Mouse (Mus musculus): Measurements from ENCODE around the gene Rps12-ps3.

Gene Rps12-ps3

DNA sequence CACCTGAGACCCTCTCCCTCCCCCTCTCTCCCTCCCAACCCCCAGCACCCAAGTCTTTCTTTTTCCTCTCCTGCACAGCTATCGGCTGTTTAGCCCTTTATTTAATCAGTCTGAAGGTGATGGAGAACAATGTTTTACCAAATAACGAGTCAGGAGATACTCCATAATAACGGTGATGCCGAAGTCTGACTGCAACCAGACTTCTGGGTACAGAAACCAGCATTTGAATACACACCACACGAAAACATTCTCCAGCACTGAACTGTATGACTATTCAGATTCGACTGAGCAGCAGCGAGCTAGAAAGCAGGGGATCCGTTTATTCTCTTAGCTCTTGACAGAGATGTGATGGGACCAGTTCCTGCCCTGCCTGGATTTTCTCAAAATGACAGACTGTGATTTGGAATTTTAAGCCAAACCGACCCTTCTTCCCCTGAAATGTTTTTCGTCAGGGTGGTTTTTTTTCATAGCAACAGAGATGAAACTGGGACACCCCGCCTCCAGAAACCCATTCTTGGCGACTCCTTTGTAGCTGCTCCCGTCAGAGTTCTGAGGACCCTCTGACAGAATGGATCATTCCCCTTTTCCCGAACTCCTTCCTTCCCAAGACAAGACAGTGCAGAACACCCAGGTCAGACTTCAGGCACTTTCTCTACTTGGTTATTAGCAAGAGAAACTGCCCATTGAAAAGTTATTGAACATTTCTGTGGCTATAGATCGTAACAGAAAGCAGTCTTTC lies 29.2 kb downstream of the Rps12-ps3 start:
- no peak for DNase-seq (ENCODE audit: low spot score in 2 of 2)

DNA sequence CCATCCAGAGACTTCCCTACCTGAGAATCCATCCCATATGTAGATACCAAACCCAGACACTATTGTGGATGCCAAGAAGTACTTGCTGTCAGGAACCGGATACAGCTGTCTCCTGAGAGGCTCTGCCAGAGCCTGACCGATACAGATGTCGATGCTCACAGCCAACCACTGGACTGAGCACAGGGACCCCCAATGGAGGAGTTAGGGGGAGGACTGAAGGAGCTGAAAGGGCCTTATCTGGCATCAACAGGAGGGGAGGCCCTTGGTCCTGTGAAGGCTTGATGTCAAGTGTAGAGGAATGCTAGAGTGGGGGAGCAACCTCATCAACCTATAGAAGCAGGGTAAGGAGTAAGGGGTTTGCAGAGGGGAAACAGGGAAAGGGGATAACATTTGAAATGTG lies 30.7 kb downstream of the Rps12-ps3 start:
- DNase-seq (ENCODE audit: low spot score in 2 of 2) = no peak

DNA sequence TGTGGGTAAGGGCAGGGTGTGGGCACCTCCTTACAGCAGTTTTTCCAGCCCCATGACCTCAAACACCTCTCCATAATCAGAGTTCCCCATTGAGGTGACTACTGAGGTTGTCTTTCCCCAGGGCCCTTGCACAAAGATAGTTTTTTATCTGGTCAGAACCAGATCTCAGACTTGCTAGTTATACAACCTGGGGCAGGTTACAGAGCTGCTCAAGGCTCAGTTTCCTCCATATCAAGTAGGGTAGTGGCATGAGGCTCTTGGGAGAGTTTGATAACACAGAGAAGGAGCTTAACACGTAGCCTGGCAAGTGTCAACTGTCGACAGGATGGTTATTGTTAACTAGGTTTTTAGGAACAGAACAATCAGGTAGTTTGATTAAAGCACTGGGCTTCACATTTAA lies 32.8 kb downstream of the Rps12-ps3 start:
- no peak for DNase-seq (ENCODE audit: low spot score in 2 of 2)

DNA sequence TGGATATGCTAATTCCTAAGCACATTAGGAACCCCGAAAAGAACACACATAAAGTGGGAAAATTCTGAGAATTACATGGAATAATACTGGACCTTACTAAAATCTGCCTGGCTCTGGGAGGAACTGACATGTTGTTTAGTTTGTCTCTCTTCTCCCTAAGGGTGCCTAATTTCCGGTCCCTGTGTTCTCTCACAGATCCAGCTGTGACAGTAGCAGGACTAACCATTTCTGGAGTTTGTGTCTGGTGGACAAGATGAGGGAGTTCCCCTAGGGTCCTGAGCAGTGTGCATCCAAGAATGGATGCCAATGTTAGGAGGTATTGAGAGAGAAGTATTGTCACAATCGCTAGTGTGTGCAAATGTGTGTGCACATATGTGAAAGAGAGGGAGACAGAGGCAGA lies 34.3 kb downstream of the Rps12-ps3 start:
- no peak for DNase-seq (ENCODE audit: low spot score in 2 of 2)

DNA sequence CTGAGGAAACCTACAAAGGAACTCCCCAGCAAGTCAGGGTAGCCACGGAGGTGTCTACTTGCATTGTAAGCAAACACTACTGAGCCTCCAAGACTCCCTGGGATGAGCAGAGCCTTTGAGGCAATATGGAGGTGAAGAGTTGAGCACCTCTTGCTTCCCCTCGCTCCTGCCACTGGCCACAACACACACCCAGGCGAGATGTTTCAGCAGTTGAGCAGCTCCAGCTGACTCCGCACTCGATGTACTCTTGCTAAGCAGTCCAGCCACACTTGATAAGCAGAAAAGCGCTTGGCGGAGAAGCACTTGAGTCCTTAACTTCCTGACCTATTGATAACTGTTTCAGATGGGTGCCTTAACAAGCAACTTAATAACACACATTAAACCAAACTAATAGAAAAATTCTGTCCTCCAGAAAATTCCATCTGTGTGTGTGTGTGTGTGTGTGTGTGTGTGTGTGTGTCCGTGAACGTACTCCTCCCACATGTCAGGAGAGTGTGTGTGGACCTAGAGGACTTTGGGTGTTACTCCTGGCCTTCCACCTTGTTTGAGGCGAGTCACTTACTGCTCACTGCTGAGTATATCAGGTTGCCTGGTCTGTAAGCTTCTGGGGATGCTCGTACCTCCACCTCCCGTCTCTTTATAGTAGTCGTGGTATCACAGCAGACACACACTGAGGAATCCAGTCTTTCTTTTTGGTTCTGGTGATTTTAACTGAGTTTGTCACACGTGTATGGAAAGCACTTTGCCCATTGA lies 34.9 kb downstream of the Rps12-ps3 start:
- no peak for DNase-seq (ENCODE audit: low spot score in 2 of 2)

DNA sequence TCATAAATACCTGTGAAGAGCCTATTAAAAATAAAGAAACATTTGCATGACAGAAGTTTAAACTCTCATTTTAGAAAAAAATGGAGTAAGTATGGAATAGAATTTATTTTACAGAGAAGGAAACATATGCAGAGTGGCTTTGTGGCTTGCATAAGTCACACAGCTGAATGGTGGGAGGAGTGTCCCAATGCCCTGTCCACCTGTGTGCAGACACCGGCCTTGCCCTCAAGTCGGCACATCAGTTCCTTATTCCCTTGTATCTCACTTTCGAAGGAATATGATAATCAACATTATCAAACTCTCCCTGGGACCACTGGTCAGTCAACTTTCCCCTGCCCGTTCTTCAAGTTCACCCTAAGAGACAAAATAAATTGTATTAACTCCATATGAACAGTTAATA lies 35.8 kb downstream of the Rps12-ps3 start:
- DNase-seq (ENCODE audit: low spot score in 2 of 2) = no peak

DNA sequence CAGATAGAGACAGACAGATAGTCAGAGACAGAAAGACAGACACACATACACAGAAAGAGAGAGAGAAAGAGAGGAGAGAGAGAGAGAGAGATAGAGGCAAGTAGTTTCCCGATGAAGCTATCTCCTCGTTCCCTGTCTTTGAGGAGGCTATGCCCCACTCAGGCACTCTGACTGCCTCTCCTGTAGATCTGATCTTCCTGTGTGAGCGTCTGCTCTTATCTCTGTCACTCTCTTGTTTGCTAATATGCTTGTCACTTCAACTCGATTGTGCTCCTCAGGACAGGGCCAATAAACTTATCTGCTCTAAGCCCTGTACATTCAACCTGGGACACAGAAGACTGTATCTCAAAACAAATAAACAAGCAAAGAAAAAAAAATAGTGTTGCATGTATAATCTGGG lies 37.1 kb downstream of the Rps12-ps3 start:
- no peak for DNase-seq (ENCODE audit: low spot score in 2 of 2)

DNA sequence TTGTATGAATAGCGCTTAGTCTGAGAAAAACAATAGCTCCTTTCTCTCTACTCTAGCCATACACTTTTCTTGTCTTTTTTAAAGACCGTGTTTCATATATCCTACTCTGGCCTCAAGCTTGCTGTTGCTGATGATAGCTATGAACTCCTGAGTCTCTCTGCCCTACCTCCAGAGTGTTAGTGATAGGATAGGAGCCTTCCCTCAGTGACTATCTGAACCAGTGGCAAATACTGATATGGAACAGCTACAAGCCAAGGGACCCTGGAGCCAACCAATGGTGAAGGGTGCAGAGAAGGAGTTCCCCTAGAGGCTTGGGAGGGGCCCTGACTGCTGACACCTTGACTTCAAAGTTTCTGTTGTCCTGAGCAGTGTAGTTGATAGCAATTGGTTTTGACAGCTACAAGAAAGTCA lies 38.4 kb downstream of the Rps12-ps3 start:
- no peak for DNase-seq (ENCODE audit: low spot score in 2 of 2)

DNA sequence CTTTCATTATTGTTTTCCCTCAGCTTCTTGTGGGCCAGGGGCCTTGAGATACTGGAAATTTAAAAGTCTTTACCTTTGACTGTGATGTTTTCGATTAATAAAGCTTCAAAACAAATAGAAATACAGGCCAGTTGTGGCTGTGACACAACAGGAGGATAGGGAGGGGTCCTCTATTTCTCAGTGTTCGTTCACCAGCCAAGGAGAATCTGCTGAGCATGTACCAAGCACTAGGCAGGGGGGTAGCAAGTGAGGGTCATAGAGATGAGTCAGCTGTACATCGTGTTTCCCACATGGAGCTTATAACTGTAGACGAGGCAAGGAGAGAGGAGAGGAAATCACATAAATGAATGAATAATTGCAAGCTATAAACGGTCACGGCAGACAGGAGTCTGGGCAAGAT lies 40.6 kb downstream of the Rps12-ps3 start:
- no peak for DNase-seq (ENCODE audit: low spot score in 2 of 2)

DNA sequence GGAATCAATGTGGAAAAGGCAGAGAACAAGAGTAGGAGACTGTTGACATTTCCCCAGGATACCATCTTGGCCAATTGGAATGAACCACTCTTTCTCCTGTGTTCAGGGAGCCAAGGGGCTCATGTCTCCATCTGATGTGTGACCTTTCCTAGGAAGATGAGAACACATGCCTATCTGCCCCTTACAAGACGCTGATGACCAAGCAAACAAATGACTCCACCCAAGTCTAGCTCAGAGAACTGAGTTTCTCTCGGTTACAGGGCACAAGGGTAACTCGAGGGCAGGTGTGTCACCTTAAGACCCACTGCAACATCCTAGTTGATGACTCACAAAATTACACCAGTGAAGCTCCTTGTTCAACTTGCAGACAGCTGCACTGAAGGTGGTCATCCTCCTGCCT lies 41.6 kb downstream of the Rps12-ps3 start:
- DNase-seq (ENCODE audit: low spot score in 2 of 2) = no peak

DNA sequence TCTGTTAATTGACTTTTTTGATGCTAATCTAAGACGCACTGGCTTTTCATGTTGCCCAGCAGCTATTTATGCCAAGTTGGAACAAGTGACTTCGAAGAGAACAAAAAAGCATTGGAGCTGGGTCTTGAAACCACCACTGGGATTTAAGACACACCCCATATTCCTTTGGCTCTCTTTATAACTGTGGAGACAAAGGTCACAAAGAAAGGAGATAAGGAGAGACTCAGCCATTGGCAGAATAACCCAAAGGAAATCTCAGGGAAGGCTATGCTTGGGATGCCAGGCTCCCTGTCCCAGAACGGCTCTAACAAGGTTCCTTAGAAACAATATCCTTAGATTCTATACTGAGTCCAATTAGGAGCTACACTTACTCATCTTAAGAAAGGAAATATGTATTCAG lies 44.6 kb downstream of the Rps12-ps3 start:
- no peak for DNase-seq (ENCODE audit: low spot score in 2 of 2)

DNA sequence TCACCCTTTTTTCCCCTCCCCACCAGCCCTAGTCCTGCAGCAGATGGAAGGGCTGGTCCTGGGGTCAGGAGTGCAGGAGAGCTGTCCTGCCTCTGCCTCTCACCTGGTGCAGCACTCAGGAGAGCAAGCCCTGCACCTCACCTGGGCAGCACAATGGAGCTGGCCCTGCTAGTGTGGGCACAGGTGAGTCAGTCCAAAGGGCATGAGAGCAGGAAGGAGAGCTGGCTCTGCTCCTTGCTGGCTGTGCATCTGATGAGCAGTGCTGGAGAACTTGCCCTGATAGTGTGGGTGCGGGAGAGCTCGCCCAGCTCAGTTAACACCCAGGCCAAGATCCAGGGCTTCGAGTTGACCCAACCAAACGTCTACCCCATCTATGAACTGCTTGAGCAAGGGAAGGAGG lies 45.8 kb downstream of the Rps12-ps3 start:
- no peak for DNase-seq (ENCODE audit: low spot score in 2 of 2)

DNA sequence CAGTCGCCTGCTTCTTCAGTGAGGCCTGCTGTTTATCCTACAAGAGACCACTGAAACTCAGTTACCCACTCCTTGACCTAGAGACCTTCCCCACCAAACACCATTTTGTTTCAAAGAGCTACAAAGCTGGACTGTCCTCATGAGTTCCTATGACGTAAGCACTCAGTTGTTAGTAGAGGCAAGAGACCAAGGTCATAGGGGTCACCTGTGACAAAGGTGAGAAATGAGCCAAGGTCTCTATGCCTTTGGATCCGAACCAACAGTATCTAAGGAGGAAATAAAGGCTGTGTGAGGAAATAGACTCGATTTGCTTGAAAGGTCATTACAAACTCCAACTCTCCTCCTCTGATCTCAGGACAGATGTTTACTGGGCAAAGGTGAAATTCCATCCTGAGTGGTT lies 48.9 kb downstream of the Rps12-ps3 start:
- no peak for DNase-seq (ENCODE audit: low spot score in 2 of 2)

Data from urinary bladder, adult 18-20 months (tissue).